Mouse (Mus musculus) erythroblast, embryonic 14.5 days (primary cell): ENCODE data around the gene 2210016F16Rik.

ENCODE experiments used
- GATA1 ChIP-seq: IDR thresholded peaks from 2 replicates; pipeline ENCODE4 v1.6.1; 2012; ENCODE audit warnings: low read length, inconsistent platforms, mixed read lengths
- TAL1 ChIP-seq: IDR thresholded peaks from 3 replicates; pipeline ENCODE4 v1.6.1; 2012; ENCODE audit warnings: low read length, inconsistent platforms, mixed read lengths

DNA sequence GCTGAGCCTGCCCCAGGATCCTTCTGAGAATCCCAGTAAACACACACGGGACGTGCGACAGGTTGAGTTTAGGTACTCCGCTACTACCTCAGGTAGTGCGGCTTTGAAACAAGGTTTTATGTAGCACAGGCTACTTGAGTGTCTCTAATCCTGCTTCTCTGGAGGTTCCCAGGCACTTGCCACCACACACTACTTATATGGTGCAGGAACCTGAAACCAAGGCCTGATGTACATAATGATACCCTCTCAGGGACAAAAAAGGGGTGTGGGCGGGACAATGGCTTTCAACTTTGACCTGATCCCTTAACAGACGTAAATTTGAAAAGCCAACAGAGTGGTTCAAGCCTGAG lies 25.7 kb downstream of the 2210016F16Rik start:
- TF ChIP-seq TAL1 (no peak), GATA1 (no peak)
